Mouse (Mus musculus): ENCODE measurements around the gene Nbl1.

- TF ChIP-seq TAL1 (IDR thresholded peaks at IDR 0.05; ENCODE audit: low read length) (no peak), GATA1 (IDR thresholded peaks at IDR 0.05; ENCODE audit: low read length) (no peak)
Measured at GRCm38 (mm10) chr4:139130701-139131549, 38.1 kb upstream of the Nbl1 start, which contains the start of gene Minos1.
